Comparison of ENCODE assay signal across 1 mouse cellular context in the genomic region with DNA sequence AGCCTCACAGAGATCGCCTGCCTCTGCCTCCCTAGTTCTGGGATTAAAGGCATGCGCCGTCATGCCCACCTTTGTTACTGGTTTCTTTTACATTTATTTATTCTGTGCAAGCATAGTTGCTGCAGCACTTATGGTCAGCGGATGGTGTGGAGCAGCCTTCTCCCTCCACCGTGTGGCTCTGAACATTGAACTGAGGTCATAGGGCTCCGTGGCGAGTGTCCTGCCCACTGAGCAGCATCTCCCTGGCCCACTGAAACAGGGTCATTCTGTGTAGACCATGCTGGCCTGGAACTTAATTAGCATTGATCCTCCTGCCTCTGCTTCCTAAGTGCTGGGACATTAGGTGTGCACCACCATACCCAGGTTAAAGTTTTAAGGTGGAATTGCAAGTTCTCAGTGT.
TF ChIP-seq lines count a peak whose summit lies in the region.

No protein-coding gene starts in this region.

TF ChIP-seq in myocyte, 11 proteins besides CTCF, POLR2A, EP300 and RAD21 (continued from another document):
- no peak for TF ChIP-seq REST (IDR thresholded peaks at IDR 0.05; ENCODE audit: insufficient read depth, insufficient read length)
- no peak for TF ChIP-seq TCF12 (IDR thresholded peaks at IDR 0.05; ENCODE audit: insufficient read depth, poor library complexity, severe bottlenecking)
- TF ChIP-seq POLR2AphosphoS2 (IDR thresholded peaks at IDR 0.05; ENCODE audit: insufficient read length, low read depth): no peak
- TF ChIP-seq E2F4 (IDR thresholded peaks at IDR 0.05; ENCODE audit: insufficient read depth): no peak
- no peak for TF ChIP-seq MYOG (IDR thresholded peaks at IDR 0.05; ENCODE audit: control insufficient read depth in 1 of 3, insufficient read depth in 1 of 3, insufficient read length in 2 of 3, low read depth in 2 of 3)
